Mouse (Mus musculus): Measurements from ENCODE around the gene Hist1h2bb.

GRCm38 (mm10) chr13:23709714-23710373, 36.7 kb upstream of the Hist1h2bb start:
- no peak for TF ChIP-seq E2F4 (IDR thresholded peaks at IDR 0.05; ENCODE audit: insufficient replicate concordance, low read depth, low read length)
- no peak for TF ChIP-seq NELFE (IDR thresholded peaks at IDR 0.05; ENCODE audit: low read depth, low read length)
- TF ChIP-seq POLR2A (IDR thresholded peaks at IDR 0.05; ENCODE audit: low read depth, low read length), result no peak
- TF ChIP-seq USF2 (conservative IDR thresholded peaks at IDR 0.05; ENCODE audit: low read depth, low read length), result no peak
- TF ChIP-seq CTCF (conservative IDR thresholded peaks at IDR 0.05 in 1 of 2, IDR thresholded peaks at IDR 0.05 in 1 of 2; ENCODE audit: low read depth in 2 of 2, low read length in 2 of 2), result no peak
- TF ChIP-seq ZNF384 (IDR thresholded peaks at IDR 0.05; ENCODE audit: low read depth, low read length), result no peak
- TF ChIP-seq ETS1 (conservative IDR thresholded peaks at IDR 0.05; ENCODE audit: low read depth, low read length), result no peak
